Mouse (Mus musculus) kidney, adult 2 months (tissue): ENCODE measurements around the gene Dab2ip. TPM values are rescaled to one million over a fixed set of nuclear protein-coding genes. Genes with fewer than 3 reads are reported as not detected.
A peak's percentile ranks its signal among the peaks of the same experiment; 100 is the strongest.

Source experiments
- DNase-seq: peaks from one replicate; pipeline ENCODE4 v3.0.0; 2021
- H3K27ac ChIP-seq: fragments of 200-500 bp; 2 replicates; pipeline ENCODE4 v1.5.1; 2012; ENCODE audit warnings: low read depth, low read length, control low read depth, inconsistent platforms; ENCODE audit not compliant: insufficient read depth
- H3K27me3 ChIP-seq: fragments of 200-500 bp; replicated peaks from 2 replicates; pipeline ENCODE4 v1.6.1; 2012; ENCODE audit warnings: mild to moderate bottlenecking, moderate library complexity, low read length, inconsistent platforms; ENCODE audit not compliant: control insufficient read depth, insufficient read depth
- H3K36me3 ChIP-seq: fragments of 200-500 bp; 2 replicates; pipeline ENCODE4 v1.6.1; 2012; ENCODE audit warnings: mild to moderate bottlenecking, moderate library complexity, low read length, inconsistent platforms; ENCODE audit not compliant: control insufficient read depth, insufficient read depth
- H3K4me1 ChIP-seq: fragments of 200-500 bp; 2 replicates; pipeline ENCODE4 v1.6.1; 2011; ENCODE audit warnings: low read length; ENCODE audit not compliant: control insufficient read depth, insufficient read depth
- H3K4me3 ChIP-seq: fragments of 200-500 bp; 2 replicates; pipeline ENCODE4 v1.5.1; 2011; ENCODE audit warnings: mild to moderate bottlenecking, low read depth, low read length, control low read depth; ENCODE audit not compliant: insufficient read depth
- CTCF ChIP-seq: fragments of 200-500 bp; conservative IDR thresholded peaks from 2 replicates; pipeline ENCODE4 v1.5.1; 2011; ENCODE audit warnings: low read depth, mild to moderate bottlenecking, control low read depth, low read length, moderate library complexity, mixed read lengths; ENCODE audit not compliant: insufficient read depth, insufficient read length
- POLR2A ChIP-seq: fragments of 200-500 bp; IDR thresholded peaks from one replicate; pipeline ENCODE4 v1.6.1; 2011; ENCODE audit warnings: low read depth, low read length, control low read depth
- WGBS: fragments of 180-500 bp; shearing (Covaris S2); methylation state at CpG from one replicate; pipeline ENCODE4 v1.1.7; 2018; 5-methylcytosine and 5-hydroxymethylcytosine counted together
- polyA plus RNA-seq: library from polyadenylated mRNA; depleted of rRNA; stranded (reverse); fragments of >200 nt; gene quantifications from 2 replicates; pipeline ENCODE4 v1.2.3, GENCODE M21; 2012

The Dab2ip gene
- polyA plus RNA-seq, 1 experiment = 32.9 TPM

- no peak overlapping the region for H3K27ac ChIP-seq
- WGBS = 34% methylated on average over 4 of the region's 4 CpGs
- no peaks in the 10 kb centered on the region for H3K4me1 ChIP-seq
- no peaks in the 10 kb centered on the region for H3K27me3 ChIP-seq
- TF ChIP-seq CTCF (no peak), POLR2A (no peak)
- no peak for DNase-seq
- H3K4me3 ChIP-seq = no peak overlapping the region
- no peaks in the 10 kb centered on the region for H3K36me3 ChIP-seq
Measured at GRCm38 (mm10) chr2:35540798-35541197, 17.3 kb upstream of the Dab2ip start.

- no peak for TF ChIP-seq POLR2A
- TF ChIP-seq CTCF = peak; percentile 95
- 4% methylated on average over 14 of the region's 14 CpGs for WGBS
- H3K4me3 ChIP-seq = no peak overlapping the region
Measured at GRCm38 (mm10) chr2:35544717-35545116, 13.3 kb upstream of the Dab2ip start.

GRCm38 (mm10) chr2:35545125-35545590, 12.9 kb upstream of the Dab2ip start:
- TF ChIP-seq POLR2A (no peak), CTCF (no peak)
- Histone ChIP-seq H3K4me1 (no peaks in the 10 kb centered on the region), H3K27me3 (no peaks in the 10 kb centered on the region), H3K27ac (no peak overlapping the region), H3K4me3 (no peak overlapping the region), H3K36me3 (no peaks in the 10 kb centered on the region)
- no peak for DNase-seq
- 59% methylated on average over 7 of the region's 7 CpGs for WGBS

More at GRCm38 (mm10) chr2:35544717-35545116, 13.3 kb upstream of the Dab2ip start:
- DNase-seq = peak; percentile 47
- Histone ChIP-seq H3K27me3 (no peaks in the 10 kb centered on the region), H3K36me3 (no peaks in the 10 kb centered on the region), H3K4me1 (no peaks in the 10 kb centered on the region), H3K27ac (no peak overlapping the region)

- H3K27ac ChIP-seq = no peak overlapping the region
- no peaks in the 10 kb centered on the region for H3K36me3 ChIP-seq
- H3K4me3 ChIP-seq = no peak overlapping the region
- no peaks in the 10 kb centered on the region for H3K4me1 ChIP-seq
- H3K27me3 ChIP-seq = no peaks in the 10 kb centered on the region
- WGBS = 74% methylated on average over 6 of the region's 6 CpGs
- no peak for DNase-seq
- TF ChIP-seq POLR2A (no peak), CTCF (no peak)
Measured at GRCm38 (mm10) chr2:35546462-35546861, 11.6 kb upstream of the Dab2ip start.

GRCm38 (mm10) chr2:35549191-35549590, 8.9 kb upstream of the Dab2ip start:
- no peak for TF ChIP-seq CTCF
- no peak for TF ChIP-seq POLR2A
- H3K27me3 ChIP-seq = no peaks in the 10 kb centered on the region
- no peaks in the 10 kb centered on the region for H3K36me3 ChIP-seq
- 48% methylated on average over 4 of the region's 4 CpGs for WGBS
- no peaks in the 10 kb centered on the region for H3K4me1 ChIP-seq
- DNase-seq = no peak
- no peak overlapping the region for H3K4me3 ChIP-seq
- H3K27ac ChIP-seq = no peak overlapping the region

- DNase-seq = no peak
- Histone ChIP-seq H3K4me3 (no peak overlapping the region), H3K27me3 (no peaks in the 10 kb centered on the region), H3K27ac (no peak overlapping the region), H3K36me3 (no peaks in the 10 kb centered on the region), H3K4me1 (no peaks in the 10 kb centered on the region)
- TF ChIP-seq POLR2A (no peak), CTCF (no peak)
- 63% methylated on average over 9 of the region's 9 CpGs for WGBS
Measured at GRCm38 (mm10) chr2:35550097-35550496, 8.0 kb upstream of the Dab2ip start.

- DNase-seq = no peak
- Histone ChIP-seq H3K27me3 (no peaks in the 10 kb centered on the region), H3K4me1 (no peaks in the 10 kb centered on the region), H3K27ac (no peak overlapping the region), H3K4me3 (no peak overlapping the region), H3K36me3 (no peaks in the 10 kb centered on the region)
- WGBS = 60% methylated on average over 5 of the region's 5 CpGs
- TF ChIP-seq POLR2A (no peak), CTCF (no peak)
Measured at GRCm38 (mm10) chr2:35556918-35557486, 1.1 kb upstream of the Dab2ip start.
